Mouse (Mus musculus): ENCODE results near the gene Slc41a2. TPM values are rescaled to one million over a fixed set of nuclear protein-coding genes. Genes with fewer than 3 reads are reported as not detected.
A peak's percentile ranks its signal among the peaks of the same experiment; 100 is the strongest.

Gene Slc41a2
- polyA plus RNA-seq, 1 experiment from 2014 or later = 3.6 TPM

- H3K9ac ChIP-seq (ENCODE audit: low read length) = no peak overlapping the region
- no peaks in the 10 kb centered on the region for H3K27me3 ChIP-seq (replicated peaks; ENCODE audit: control insufficient read depth, insufficient read depth, low read length)
- H3K4me2 ChIP-seq (ENCODE audit: low read length) = no peak overlapping the region
- DNase-seq (ENCODE audit: low spot score) (no peak), ATAC-seq (no peak)
- no peak overlapping the region for H3K27ac ChIP-seq (ENCODE audit: low read depth, low read length)
- WGBS = 17% methylated on average over 2 of the region's 2 CpGs
- no peaks in the 10 kb centered on the region for H3K4me1 ChIP-seq (ENCODE audit: control insufficient read depth, insufficient read depth, low read length)
- no peaks in the 10 kb centered on the region for H3K9me3 ChIP-seq (replicated peaks; ENCODE audit: control insufficient read depth, low read length)
- H3K4me3 ChIP-seq (ENCODE audit: low read depth, low read length) = no peak overlapping the region
- H3K36me3 ChIP-seq (ENCODE audit: control insufficient read depth, insufficient read depth, low read length) = no peaks in the 10 kb centered on the region
These were observed 118.9 kb downstream of the Slc41a2 start for GRCm38 (mm10) chr10:83218778-83219177.

DNA sequence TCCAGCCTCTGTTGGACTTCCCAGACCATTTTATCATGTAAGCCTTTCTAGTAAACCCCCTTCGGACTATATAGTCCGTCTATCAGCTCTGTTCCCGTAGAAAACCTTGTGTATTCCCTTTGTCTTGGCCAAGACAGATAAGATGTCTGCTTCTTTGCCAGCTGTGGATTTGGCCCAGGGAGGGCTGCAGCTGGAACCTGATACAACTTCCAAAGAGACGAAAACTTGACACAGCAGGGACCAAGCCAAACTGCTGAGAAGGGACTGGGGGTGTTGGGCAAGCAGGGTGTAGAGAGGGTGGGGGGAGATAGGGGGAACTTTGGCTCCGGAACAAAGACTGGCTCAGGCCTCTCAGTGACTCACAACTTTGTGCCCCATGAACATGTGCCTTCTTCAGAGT lies 120.4 kb downstream of the Slc41a2 start:
- 83% methylated on average over 5 of the region's 5 CpGs for WGBS
- Histone ChIP-seq H3K4me2 (ENCODE audit: low read length) (no peak overlapping the region), H3K27ac (ENCODE audit: low read depth, low read length) (no peak overlapping the region), H3K4me1 (ENCODE audit: control insufficient read depth, insufficient read depth, low read length) (no peaks in the 10 kb centered on the region), H3K36me3 (ENCODE audit: control insufficient read depth, insufficient read depth, low read length) (no peaks in the 10 kb centered on the region), H3K9ac (ENCODE audit: low read length) (no peak overlapping the region), H3K9me3 (replicated peaks; ENCODE audit: control insufficient read depth, low read length) (no peaks in the 10 kb centered on the region), H3K27me3 (replicated peaks; ENCODE audit: control insufficient read depth, insufficient read depth, low read length) (no peaks in the 10 kb centered on the region), H3K4me3 (ENCODE audit: low read depth, low read length) (no peak overlapping the region)
- no peak for DNase-seq (ENCODE audit: low spot score)
- ATAC-seq = no peak

GRCm38 (mm10) chr10:83215559-83215958 lies 122.1 kb downstream of the Slc41a2 start:
- 62% methylated on average over 5 of the region's 5 CpGs for WGBS

DNA sequence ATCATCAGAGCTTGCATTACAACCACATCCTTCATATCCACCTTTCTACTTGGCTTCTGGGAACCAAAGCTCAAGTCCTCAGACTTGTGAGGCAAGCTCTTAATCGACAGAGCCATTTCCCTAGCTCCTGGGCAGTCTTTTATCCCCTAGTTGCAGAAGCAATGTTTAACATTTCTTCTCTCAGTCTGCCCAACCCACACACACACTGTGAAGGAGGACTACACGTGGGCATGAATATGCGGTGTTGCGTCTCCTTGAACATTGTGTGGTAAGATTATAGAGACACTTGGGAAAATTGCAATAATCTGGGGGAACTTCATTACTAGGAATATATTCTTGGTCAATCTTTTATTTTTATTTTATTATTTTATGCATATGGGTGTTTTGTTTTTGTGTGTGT lies 125.1 kb downstream of the Slc41a2 start:
- no peak overlapping the region for H3K27ac ChIP-seq (ENCODE audit: low read depth, low read length)
- no peak overlapping the region for H3K4me2 ChIP-seq (ENCODE audit: low read length)
- H3K9ac ChIP-seq (ENCODE audit: low read length) = no peak overlapping the region
- no peaks in the 10 kb centered on the region for H3K27me3 ChIP-seq (replicated peaks; ENCODE audit: control insufficient read depth, insufficient read depth, low read length)
- H3K9me3 ChIP-seq (replicated peaks; ENCODE audit: control insufficient read depth, low read length) = no peaks in the 10 kb centered on the region
- H3K4me3 ChIP-seq (ENCODE audit: low read depth, low read length) = no peak overlapping the region
- H3K36me3 ChIP-seq (ENCODE audit: control insufficient read depth, insufficient read depth, low read length) = no peaks in the 10 kb centered on the region
- DNase-seq (ENCODE audit: low spot score) (no peak), ATAC-seq (no peak)
- peaks cover 13% of the 10 kb centered on the region; the same call in 1 of the 2 replicates for H3K4me1 ChIP-seq (ENCODE audit: control insufficient read depth, insufficient read depth, low read length)
- WGBS = 93% methylated on average over 4 of the region's 4 CpGs

More at GRCm38 (mm10) chr10:83215559-83215958, 122.1 kb downstream of the Slc41a2 start:
- DNase-seq (ENCODE audit: low spot score) (no peak), ATAC-seq (no peak)
- Histone ChIP-seq H3K9ac (ENCODE audit: low read length) (no peak overlapping the region), H3K27ac (ENCODE audit: low read depth, low read length) (no peak overlapping the region), H3K27me3 (replicated peaks; ENCODE audit: control insufficient read depth, insufficient read depth, low read length) (no peaks in the 10 kb centered on the region), H3K9me3 (replicated peaks; ENCODE audit: control insufficient read depth, low read length) (no peaks in the 10 kb centered on the region), H3K4me2 (ENCODE audit: low read length) (no peak overlapping the region), H3K36me3 (ENCODE audit: control insufficient read depth, insufficient read depth, low read length) (no peaks in the 10 kb centered on the region), H3K4me3 (ENCODE audit: low read depth, low read length) (no peak overlapping the region), H3K4me1 (ENCODE audit: control insufficient read depth, insufficient read depth, low read length) (peaks cover 4% of the 10 kb centered on the region; the same call in 1 of the 2 replicates)

GRCm38 (mm10) chr10:83210968-83211583 lies 126.6 kb downstream of the Slc41a2 start:
- 11% methylated on average over 6 of the region's 6 CpGs for WGBS
- DNase-seq (ENCODE audit: low spot score) = peak; percentile 63

GRCm38 (mm10) chr10:83210122-83210521 lies 127.6 kb downstream of the Slc41a2 start:
- peak overlapping the region; percentile 29; the same call in 1 of the 2 replicates for H3K9ac ChIP-seq (ENCODE audit: low read length)

More at GRCm38 (mm10) chr10:83210968-83211583, 126.6 kb downstream of the Slc41a2 start:
- no peak overlapping the region for H3K4me2 ChIP-seq (ENCODE audit: low read length)
- H3K9ac ChIP-seq (ENCODE audit: low read length) = no peak overlapping the region
- no peaks in the 10 kb centered on the region for H3K9me3 ChIP-seq (replicated peaks; ENCODE audit: control insufficient read depth, low read length)
- no peaks in the 10 kb centered on the region for H3K36me3 ChIP-seq (ENCODE audit: control insufficient read depth, insufficient read depth, low read length)
- peaks cover 13% of the 10 kb centered on the region; the same call in 1 of the 2 replicates for H3K4me1 ChIP-seq (ENCODE audit: control insufficient read depth, insufficient read depth, low read length)
- no peak overlapping the region for H3K4me3 ChIP-seq (ENCODE audit: low read depth, low read length)
- ATAC-seq = peak; percentile 75
- no peaks in the 10 kb centered on the region for H3K27me3 ChIP-seq (replicated peaks; ENCODE audit: control insufficient read depth, insufficient read depth, low read length)
- 0 out of 2 replicates have a peak overlapping the region, but pooled peaks have one; percentile 21 for H3K27ac ChIP-seq (ENCODE audit: low read depth, low read length)

GRCm38 (mm10) chr10:83209388-83209787 lies 128.3 kb downstream of the Slc41a2 start:
- H3K27ac ChIP-seq (ENCODE audit: low read depth, low read length) = no peak overlapping the region
- no peak overlapping the region for H3K4me3 ChIP-seq (ENCODE audit: low read depth, low read length)
- H3K4me2 ChIP-seq (ENCODE audit: low read length) = no peak overlapping the region
- peaks cover 13% of the 10 kb centered on the region; the same call in 1 of the 2 replicates for H3K4me1 ChIP-seq (ENCODE audit: control insufficient read depth, insufficient read depth, low read length)
- no peak overlapping the region for H3K9ac ChIP-seq (ENCODE audit: low read length)
- no peaks in the 10 kb centered on the region for H3K27me3 ChIP-seq (replicated peaks; ENCODE audit: control insufficient read depth, insufficient read depth, low read length)
- DNase-seq (ENCODE audit: low spot score) (no peak), ATAC-seq (no peak)
- no peaks in the 10 kb centered on the region for H3K36me3 ChIP-seq (ENCODE audit: control insufficient read depth, insufficient read depth, low read length)
- 72% methylated on average over 12 of the region's 12 CpGs for WGBS
- no peaks in the 10 kb centered on the region for H3K9me3 ChIP-seq (replicated peaks; ENCODE audit: control insufficient read depth, low read length)

More at GRCm38 (mm10) chr10:83210122-83210521, 127.6 kb downstream of the Slc41a2 start:
- Histone ChIP-seq H3K4me2 (ENCODE audit: low read length) (no peak overlapping the region), H3K4me3 (ENCODE audit: low read depth, low read length) (no peak overlapping the region), H3K27me3 (replicated peaks; ENCODE audit: control insufficient read depth, insufficient read depth, low read length) (no peaks in the 10 kb centered on the region), H3K36me3 (ENCODE audit: control insufficient read depth, insufficient read depth, low read length) (no peaks in the 10 kb centered on the region), H3K4me1 (ENCODE audit: control insufficient read depth, insufficient read depth, low read length) (peaks cover 13% of the 10 kb centered on the region; the same call in 1 of the 2 replicates), H3K27ac (ENCODE audit: low read depth, low read length) (0 out of 2 replicates have a peak overlapping the region, but pooled peaks have one; percentile 21), H3K9me3 (replicated peaks; ENCODE audit: control insufficient read depth, low read length) (no peaks in the 10 kb centered on the region)
- ATAC-seq = no peak
- 51% methylated on average over 16 of the region's 16 CpGs for WGBS
- no peak for DNase-seq (ENCODE audit: low spot score)

DNA sequence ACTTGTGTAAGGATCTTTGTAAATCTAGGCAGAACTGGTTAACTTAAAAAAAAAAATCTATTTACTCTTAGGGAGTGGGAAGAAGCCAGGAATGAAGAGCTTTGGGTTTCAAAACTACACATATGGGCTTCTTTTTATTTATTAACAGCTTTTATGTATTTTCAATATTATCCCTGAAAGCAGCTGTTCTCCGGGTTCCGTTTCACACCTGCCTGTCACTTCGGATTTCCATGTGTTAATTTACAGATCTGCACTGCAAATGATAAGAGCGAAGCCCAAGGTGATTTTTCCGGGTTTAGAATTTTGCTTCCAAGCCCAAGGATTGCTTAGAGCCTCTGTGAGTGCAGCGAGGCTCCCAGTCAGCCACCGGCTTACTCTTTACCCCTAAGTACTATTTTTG lies 129.2 kb downstream of the Slc41a2 start:
- Histone ChIP-seq H3K4me3 (ENCODE audit: low read depth, low read length) (no peak overlapping the region), H3K4me1 (ENCODE audit: control insufficient read depth, insufficient read depth, low read length) (peaks cover 13% of the 10 kb centered on the region; the same call in 1 of the 2 replicates), H3K9me3 (replicated peaks; ENCODE audit: control insufficient read depth, low read length) (no peaks in the 10 kb centered on the region), H3K4me2 (ENCODE audit: low read length) (no peak overlapping the region), H3K36me3 (ENCODE audit: control insufficient read depth, insufficient read depth, low read length) (no peaks in the 10 kb centered on the region), H3K27ac (ENCODE audit: low read depth, low read length) (no peak overlapping the region), H3K9ac (ENCODE audit: low read length) (no peak overlapping the region), H3K27me3 (replicated peaks; ENCODE audit: control insufficient read depth, insufficient read depth, low read length) (no peaks in the 10 kb centered on the region)
- DNase-seq (ENCODE audit: low spot score) (peak; percentile 74), ATAC-seq (no peak)
- 64% methylated on average over 7 of the region's 7 CpGs for WGBS
